Mouse (Mus musculus): Measurements from ENCODE around the gene Ssbp2.

Ssbp2 gene

DNA sequence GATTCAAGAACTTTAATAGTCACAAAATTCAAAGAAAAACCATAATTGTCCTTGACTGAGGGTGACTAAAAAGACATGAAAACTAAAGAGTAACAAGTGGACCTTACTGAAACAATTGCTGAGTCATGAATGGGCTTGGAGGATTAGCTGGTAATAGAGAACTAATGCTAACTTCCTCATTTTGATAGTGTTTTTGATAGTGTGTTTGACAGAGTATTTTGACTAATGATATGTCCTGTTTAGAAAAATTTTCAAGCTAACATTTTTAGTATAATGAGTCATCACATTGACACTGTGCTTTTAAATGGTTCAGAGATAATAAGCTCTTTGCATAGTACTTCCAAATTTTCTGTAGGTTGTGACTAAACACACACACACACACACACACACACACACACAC, 267.8 kb downstream of the Ssbp2 start:
- no peak for DNase-seq (ENCODE audit: low spot score)

DNA sequence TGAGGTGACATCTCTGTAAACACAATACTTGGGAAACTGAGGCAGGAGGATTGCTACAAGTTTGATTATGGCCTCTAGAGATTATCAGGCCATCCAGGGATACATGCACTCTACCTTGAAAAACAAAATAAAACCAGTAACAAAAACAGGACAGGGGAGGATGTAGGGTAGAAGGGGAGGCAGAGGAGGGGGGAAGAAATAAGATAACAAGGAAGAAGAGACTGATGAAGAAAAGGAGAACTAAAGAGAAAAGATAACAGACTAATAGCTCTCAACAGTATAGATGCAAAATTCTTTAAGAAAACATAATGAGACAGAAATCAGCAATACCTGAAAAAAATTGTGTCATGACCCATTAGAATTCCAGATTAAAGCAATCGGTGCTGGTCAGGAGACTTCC, 277.1 kb downstream of the Ssbp2 start:
- DNase-seq (ENCODE audit: low spot score): no peak

DNA sequence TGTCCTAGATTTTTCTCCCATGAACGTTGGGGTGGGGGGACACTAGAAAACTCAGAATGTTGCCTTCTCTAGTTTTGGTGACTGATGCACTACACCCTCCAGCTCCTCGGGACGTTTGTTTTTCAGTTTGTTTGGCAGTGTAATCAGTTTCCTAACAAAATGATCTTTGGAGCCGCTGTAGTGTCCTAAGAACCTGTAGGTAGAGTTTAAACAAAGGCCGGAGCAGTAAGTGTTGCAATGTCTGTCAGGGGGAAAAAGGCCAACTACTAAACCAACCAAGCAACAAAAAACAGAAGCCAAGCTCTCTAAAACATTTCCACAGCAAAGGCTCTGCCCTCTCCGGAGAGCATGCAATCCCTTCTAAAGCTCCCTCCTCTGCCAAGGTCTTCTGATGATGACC, 280.8 kb downstream of the Ssbp2 start:
- no peak for DNase-seq (ENCODE audit: low spot score)

DNA sequence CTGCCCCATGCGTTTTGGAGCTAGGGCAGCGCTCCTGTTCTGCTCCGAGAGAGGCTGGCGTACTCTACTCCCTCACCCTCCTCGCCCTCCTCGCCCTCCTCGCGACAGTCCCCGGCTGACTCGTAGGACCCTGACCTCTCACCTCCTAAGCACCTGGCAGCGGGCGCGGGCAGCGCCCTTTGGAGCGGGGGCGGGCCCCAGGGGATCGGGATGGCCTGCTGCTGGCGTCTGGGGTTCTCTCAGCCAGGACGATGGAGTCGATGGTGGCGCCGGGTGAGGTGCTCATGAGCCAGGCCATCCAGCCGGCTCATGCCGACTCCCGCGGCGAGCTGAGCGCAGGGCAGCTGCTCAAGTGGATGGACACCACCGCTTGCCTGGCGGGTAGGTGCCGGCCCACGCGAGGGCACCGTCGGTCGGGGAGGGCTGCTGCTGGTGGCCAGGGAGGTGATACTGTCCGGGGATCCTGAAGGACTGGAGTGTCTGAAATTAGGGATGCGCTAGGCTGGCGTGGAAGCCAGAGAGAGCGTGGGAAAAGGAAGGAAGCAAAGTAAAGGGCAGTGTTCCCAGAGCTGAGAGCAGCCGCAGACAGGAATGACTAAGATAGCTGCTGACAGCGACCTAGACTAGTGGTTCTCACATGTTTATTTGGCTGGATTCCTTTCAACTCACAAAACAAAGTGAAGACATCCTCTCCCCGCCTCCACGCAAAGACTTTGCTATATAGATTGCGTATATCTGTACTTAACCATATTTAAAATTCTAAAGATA, 281.4 kb downstream of the Ssbp2 start, which contains the start of gene Acot12:
Gene Acot12 (plus strand): TSS at position 233 of the 768 bp plus-strand sequence.
- DNase-seq (ENCODE audit: low spot score): no peak

DNA sequence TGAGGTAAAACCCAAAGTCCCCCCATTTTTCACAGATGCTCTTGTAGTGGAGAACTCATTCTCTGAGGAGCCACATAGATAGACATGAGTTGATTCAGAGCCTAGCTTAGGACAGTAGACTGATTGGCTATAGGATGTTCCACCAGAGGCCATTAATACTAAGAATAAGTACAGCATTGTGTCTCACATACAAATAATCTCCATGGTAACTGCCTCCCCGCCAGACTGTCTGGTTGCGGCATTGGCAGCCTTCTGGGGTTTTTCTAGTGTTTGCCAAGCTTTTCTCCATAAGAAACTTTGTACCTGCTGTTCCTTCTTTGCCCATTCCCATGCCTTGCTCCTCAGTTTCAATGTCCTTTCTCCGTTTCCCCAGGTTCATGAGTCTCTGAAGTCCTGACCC, 283.1 kb downstream of the Ssbp2 start:
- DNase-seq (ENCODE audit: low spot score): no peak

DNA sequence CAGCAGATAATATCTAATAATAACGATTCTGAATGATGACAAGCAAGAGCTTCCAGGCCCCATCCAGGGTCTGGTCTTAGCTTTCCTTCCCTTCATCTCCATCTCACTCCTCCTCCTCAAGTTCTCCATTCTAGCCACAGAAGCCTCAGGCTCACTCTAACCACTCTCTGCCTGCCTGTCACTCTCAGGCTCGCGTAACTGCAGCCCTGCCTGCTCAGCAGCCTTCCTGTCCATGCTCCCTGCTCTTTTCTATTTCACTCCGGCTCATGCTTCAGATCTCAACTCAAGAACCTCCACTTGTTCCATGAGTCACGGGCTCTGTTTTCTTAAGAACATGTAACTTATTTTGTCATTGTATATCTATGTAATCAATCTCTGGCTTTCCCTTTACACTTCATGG, 286.4 kb downstream of the Ssbp2 start:
- DNase-seq (ENCODE audit: low spot score): no peak

DNA sequence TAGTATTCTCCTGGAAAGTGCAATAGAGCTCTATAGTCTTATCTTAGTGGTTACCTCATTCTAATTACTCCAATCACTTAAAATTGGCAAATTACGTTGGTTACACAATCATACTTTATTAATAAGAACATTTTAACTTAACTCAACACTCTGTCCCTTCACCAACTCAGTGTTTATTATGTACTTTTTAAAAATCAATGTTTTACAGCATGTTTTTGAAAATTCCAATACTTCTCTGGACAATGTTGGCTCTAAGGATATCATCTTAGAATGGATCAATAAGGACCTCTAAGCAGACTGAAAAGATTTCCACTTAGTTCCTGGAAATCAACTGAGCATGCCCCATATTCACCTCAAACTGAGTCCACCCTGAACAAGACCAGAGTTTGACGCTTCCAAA, 288.3 kb downstream of the Ssbp2 start:
- no peak for DNase-seq (ENCODE audit: low spot score)

DNA sequence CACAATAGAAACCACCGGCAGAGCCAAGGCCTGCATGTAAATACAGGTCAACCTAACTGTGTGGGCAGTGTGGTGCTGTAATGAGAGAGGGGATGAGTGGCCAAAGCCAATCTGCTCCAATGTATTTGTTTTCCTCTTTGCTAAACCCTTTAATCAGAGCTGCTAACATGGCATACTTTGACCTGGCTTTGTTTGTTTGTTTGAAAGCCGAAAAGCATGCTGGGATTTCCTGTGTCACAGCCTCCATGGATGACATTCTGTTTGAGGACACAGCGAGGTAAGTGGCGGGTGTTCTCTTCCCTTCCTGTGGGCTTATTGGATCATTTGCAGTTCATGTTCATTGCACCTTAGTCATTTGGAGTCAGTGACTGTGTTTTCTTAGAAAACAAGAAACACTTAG, 289.9 kb downstream of the Ssbp2 start:
- DNase-seq (ENCODE audit: low spot score): no peak
